Mouse (Mus musculus): ENCODE measurements around the gene AU015836.

- TF ChIP-seq CTCF (IDR thresholded peaks at IDR 0.05; ENCODE audit: low read depth, low read length) (no peak), POLR2A (IDR thresholded peaks at IDR 0.05; ENCODE audit: insufficient read depth, low read length) (no peak), EP300 (IDR thresholded peaks at IDR 0.05; ENCODE audit: insufficient read depth, low read depth, low read length) (no peak)
These were observed 43.3 kb downstream of the AU015836 start for GRCm38 (mm10) chrX:94011656-94012173.

All from ES-Bruce4 (cell line).